Mouse (Mus musculus) spleen, adult 12 weeks (tissue): ENCODE data around the gene Pomt2.

Experiments used
- DNase-seq: peaks from one replicate; pipeline ENCODE4 v3.0.0; 2022; ENCODE audit warnings: low spot score

Gene Pomt2

DNA sequence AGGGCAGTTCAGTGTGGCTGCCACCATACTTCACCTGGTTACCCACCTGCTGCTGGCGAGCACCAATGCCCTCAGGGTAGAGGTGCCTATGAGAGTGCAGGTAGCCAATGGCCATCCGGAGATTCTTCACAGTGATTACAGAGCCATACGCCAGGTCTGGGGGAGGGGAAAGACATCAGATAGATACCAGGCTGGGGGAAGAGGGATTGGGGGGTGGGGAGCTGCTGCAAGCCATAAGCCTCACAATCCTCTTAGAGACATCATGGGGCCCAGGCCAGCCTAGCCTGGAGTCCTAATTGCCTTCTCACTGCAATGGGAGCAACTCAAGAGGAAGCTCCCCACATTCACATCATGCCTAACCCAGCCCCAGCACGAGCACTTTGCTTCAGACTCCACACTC is 20.5 kb downstream of the Pomt2 start:
- DNase-seq = no peak

DNA sequence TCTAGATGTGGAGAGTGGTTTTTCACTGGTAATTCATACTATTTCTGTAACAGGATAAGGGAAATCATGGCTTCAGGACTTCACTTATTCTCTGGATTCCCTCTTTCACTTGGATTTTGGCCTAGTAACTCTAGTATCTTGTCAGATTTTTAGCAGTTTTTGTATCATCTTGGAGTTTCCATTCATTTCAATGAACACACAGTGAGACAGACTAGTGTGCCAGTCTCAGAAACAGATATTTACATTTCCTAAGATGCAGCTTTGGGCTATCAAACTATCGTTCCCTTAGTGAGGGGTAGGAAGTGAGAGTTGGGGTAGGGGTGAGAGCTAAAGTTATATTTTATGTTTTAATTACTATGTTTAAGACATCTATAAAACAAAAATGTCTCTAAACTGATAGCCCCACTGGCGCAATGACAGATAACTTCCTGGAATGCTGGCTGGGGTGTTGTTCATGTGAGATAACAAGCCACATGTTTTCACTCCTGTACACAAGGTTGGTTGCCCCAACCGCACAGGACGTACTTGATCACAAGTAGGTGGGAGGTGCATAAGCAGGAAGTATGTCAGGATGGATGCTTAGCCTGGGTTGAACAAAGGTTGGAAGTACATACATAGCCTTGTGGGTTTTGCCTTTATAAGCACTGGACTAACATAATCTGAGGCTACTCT is 25.7 kb downstream of the Pomt2 start:
- DNase-seq = no peak

DNA sequence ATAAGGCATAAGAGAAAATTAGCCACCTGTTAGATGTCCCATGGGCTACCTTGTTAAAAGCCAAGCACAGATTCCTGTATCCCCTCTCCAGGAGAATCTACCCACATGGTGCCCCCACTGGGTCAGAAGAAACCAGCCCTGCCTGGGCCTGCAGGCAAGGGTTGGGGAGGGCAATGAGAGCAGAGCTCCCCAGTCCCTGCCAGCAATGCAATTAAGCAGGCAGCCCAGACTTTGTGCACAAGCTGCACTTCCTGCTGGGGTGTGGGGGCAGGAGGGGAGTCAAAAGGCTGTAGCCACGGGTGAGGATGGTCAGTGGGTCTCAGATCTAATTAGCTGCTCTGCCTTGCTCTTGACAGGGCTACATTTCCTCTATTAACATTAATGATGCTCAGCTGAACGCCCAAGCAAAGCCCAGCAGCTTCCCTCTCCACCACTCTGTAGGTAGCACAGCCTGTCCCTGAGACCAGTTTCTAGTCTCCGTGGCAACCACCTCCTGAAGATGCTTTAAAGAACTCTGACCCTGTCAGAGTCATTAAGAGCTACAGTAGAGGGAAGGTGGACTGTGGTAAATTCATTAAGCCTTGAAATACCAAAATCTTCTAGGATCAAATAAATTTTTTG is 40.3 kb downstream of the Pomt2 start:
- no peak for DNase-seq

DNA sequence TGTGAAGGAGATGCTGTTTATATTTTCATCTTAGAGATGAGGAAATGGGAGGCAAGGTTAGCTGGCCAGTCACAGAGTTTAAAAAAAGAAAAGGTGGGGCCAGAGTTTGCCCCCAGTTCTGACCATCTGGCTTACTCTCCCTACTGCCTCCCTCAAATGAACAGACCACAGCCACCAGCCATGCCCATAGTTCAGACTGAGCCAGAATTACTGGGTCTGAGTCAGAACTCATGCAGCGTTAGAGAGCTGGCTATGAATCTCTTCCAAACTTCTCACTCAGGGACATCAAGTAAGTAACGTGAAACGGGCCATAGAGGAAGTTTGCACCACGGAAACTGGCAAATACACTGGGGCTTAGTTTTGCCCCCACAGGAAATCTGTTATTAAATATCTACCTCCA is 43.0 kb downstream of the Pomt2 start:
- no peak for DNase-seq

DNA sequence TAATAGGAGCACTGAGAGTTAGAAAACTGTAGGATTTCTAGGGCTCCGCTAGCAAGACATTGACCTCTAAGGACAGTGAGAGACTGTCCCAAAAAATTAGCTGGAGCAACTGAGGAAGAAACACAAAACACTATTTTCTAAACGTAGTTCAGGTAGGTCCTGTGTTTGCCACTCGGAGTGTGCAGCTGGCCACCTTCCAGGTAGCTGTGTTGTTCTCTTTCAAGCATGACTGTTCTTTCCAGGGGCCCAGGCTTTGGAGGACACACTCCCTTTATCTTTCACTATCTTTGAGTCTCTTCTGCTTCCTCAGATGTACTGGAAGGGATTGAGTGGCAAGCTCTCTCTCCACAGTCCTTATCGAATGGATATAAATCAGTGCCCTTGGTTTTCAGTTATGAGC is 44.3 kb downstream of the Pomt2 start:
- no peak for DNase-seq

DNA sequence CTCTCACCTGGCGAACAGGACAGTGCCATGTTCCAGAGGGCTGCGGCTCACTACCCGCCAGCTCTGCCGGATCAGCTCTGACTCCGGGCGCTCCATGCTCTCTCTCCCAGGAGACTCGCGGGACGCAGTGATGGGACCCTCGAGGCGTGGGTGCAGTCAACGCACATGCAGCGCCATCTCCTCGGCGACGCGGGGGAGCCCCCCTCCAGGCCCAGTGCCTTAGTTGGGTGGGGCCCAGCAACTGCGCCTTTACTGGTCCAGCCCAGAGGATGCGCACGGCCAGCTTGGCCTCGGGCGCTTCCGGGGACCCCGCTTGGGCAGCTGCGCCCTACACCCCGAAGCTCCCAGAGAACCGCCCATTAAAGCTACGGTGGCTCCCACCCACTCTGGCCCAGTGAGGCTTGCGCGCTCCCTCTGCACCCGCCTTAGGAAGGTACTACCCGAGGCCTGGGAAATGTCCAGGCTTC is 45.6 kb downstream of the Pomt2 start, which contains the start of gene Ngb:
Gene Ngb, minus strand, starts transcription at position 375 of the 467 bp plus-strand sequence.
- no peak for DNase-seq

DNA sequence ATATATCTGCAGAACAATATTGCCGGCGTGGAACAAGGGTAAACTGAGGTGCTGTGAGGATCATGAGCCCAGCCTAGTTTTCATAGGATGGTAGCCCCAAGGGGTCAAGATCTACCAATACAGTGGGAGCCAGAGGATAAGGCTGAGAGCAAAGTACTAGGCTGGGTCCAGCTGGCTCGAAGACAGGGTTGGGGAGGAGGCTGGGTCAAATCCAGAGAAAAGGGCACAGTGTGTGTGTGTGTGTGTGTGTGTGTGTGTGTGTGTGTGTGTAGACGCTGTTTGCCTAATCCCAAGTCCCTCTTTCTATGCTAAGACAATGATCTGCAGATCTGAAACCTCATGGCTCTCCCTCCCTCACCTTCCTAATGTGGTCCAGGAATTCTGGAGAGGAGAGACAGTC is 47.4 kb downstream of the Pomt2 start:
- no peak for DNase-seq

DNA sequence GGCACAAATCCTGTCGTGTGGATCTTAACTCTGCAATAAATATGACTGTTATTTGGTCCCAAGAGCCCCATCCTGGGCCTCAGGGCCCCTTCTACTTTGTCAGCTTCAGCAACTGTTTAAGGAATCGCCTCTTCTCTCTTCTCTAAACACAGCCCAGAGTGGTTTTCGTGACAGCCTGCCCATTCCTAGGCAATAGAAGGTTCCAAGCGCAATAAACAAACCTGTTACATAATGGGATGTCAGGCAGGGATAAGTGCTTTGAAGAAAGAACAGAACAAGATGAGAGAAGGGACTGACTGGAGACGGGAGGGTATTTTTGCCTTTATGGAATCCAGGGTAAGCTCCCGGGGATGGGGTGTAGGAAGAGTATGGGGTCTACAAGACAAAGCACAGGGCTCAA is 54.1 kb downstream of the Pomt2 start:
- no peak for DNase-seq

DNA sequence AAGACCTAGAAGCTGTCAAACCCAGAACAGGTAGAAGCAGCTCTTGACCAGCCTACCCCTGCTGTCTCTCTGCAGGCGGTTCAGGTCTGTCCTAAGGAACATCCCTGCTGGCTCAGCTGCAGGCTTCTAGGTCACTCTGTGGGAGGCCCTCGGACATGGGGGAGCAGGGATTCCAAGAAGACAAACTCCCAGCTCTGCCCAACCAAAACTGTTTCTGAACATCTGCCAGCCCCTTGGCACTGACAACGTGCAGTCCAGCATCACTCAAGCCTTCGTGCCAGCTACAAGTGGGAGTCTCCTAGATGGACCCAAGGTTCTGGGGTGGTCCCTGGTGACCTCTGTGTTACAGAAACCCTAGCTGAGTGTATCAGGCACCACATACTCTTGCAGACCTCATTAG is 54.5 kb downstream of the Pomt2 start:
- DNase-seq = no peak

DNA sequence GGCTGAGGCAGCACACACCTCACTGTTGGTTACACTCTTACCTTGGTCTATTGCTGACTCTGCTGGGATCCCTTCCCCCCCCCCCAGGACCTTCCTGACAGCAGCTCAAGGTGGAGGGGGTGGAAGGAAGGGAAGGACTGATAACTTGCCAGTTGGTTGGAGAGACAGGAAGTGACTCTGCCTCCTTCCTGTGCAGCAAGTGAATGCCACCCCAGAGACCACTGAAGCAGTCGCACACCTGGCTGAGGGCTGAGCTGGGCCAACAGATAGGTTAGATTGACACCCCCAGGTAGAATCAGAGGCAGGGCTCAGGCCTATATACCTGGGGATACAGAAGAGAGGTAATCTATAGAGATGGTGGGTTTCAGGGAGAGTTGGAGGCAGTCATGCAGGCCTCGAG is 55.9 kb downstream of the Pomt2 start:
- no peak for DNase-seq

DNA sequence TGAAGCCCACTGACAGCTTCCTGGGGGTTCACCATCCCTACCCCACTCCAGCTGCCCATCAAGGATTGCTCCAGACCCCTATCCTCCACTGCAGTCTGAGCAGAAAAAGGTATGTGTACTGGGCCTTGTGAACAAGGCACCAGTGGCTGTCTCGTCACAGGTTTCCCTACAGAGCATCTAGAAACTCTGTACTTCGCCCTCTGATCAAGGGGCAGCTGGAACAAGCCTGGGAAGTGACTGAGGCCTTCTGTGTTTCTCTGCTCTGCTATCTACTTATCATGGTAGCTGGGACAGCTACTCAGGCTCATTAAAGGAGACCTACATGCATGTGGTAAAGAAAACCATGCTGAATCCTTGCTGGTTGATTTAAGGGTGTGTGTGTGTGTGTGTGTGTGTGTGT is 58.1 kb downstream of the Pomt2 start:
- DNase-seq = no peak

DNA sequence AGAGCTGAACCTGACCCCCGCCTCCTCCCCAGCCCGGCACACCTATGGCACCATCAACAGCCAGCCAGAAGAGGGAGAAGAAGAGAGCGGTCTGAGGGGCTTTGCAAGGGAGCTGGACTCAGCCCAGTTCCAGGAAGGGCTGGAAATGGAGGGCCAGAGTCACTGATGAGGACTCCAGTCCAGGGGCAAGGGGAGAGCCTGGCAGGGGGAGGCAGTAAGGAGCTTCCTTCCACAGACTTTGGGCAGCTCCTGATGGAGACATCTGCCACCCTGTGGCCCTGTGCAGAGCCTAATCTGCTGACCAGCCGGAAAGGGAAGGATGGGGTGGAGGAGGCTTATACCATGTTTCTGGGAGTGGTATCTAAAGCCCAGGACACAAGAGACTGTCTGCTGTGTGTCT is 58.5 kb downstream of the Pomt2 start:
- DNase-seq = no peak

DNA sequence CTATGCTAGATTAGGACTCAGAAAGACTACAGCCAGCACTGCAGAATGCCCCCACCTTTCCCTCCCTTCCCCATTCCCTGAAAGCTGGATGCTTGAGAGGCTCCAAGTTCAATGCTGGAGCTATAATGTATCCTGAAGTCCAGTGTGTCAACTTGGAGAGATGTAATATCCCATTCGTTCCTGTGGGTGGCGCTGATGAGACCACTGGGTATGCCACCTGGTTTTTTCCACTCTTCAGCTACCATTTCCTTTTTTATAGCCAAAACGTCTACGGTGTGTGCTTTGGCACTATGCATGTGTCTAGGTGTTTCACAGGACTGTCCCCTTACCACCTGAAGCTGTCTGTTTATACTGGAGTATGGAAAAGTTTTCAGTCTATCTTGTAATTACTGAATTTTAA is 59.4 kb downstream of the Pomt2 start:
- no peak for DNase-seq

DNA sequence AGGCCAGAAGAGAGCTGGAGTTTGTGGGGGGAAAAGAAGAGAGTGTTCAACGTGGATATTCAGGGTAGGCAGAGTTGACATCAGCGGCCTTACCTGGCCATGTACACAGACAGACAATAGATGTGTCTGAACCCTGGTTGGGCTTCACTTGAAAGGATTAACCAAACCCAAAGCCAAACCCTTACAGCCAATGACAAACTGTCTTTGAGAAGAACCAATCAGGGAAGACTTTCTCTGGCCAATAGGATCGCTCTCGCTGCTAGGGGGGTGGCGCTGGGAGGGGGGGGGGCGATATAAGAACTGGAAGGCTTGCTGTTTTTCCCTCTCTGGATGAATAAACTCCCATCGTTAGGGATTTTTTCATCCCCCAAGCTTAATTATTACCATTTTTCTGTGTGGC is 60.5 kb downstream of the Pomt2 start:
- no peak for DNase-seq

DNA sequence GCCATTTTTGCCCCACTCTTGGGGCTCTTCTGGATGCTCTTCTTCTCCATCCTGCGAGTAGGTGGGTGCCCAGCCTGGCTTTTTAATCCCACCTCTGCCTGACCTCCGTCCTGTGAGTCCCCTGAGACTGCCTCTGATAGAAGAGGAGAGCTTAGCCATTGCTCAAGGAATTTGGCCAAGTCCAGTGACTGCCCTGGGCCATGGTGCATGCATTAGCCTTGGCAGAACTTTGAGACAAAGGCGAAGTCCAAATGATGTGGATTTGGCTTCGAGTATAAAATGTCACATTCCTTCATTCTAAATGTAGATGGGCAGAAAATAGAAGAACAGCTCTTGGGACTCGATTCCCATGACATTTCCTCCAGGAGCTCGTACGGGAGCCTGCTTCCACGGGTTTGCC is 65.0 kb downstream of the Pomt2 start:
- DNase-seq = no peak

DNA sequence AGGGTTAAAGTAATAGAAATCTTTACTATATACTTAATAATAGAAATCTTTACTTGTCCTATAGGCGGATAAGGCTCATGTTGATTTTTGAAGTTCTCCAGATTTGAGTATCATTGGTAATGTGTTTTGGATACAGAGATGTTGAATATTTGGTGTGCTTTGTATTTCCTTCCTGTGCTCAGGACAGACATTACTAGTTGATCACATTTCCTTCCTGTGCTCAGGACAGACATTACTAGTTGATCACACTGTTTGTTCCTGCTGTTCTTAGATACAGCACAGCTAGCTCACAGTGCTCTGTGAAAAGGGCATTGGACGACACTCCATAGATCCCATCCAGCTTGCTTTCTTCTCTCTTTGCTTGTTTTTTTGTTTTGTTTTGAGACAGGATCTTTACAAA is 71.2 kb downstream of the Pomt2 start:
- no peak for DNase-seq

DNA sequence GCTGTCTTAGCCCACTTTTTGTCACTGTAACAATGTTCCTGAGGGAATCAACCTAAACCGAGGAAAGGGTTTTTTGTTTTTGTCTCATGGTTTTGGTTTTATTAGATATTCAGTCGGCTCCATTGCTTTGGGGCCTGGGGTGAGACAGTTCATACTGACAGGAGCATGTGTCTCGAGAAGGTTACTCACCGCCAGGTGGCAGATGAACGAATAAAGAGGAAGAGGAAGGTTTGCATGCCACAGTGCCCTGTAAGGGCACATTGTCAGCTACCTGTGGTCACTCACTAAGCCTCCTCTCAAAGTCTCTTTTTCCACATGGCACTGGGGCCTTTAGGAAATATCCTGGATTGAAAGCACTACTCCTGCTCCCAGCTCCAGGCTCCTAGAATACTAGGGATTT is 77.2 kb downstream of the Pomt2 start:
- no peak for DNase-seq

DNA sequence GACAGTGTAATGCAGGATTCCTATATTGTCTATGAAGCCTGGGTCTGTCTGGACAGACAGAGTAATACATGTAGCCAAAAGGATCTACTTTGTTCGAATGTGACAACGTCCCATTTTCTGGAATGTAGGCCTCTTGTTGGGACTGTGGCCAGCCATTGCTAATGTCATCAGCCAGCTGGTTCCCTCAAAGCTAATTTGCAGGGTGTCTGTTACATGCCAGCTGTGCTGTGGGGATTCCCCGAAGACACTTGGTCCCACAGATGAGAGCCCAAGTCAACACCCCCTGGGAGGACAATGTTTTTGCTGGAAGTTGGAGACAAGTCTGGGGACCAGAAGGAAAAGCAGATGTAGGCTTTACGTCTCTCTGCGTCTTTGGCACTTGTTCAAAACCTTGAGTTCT is 81.3 kb downstream of the Pomt2 start:
- DNase-seq = no peak

DNA sequence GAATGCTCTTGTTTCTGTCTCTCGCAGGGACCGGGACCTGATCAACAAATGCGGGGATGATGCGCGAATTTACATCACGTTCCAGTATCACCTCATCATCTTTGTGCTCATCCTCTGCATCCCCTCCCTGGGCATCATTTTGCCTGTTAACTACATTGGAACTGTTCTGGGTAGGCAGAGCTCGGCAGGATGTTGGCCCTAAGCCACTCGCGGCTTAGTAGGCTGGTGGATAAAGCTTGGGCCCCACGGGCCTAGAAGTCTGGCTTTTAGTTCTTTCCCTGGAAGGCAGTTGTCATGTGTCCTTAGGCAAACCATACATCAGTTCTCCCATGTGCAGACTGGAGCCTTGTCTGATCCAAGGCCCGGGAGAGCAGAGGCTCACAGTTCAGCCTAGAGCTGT is 82.3 kb downstream of the Pomt2 start:
- DNase-seq = no peak

DNA sequence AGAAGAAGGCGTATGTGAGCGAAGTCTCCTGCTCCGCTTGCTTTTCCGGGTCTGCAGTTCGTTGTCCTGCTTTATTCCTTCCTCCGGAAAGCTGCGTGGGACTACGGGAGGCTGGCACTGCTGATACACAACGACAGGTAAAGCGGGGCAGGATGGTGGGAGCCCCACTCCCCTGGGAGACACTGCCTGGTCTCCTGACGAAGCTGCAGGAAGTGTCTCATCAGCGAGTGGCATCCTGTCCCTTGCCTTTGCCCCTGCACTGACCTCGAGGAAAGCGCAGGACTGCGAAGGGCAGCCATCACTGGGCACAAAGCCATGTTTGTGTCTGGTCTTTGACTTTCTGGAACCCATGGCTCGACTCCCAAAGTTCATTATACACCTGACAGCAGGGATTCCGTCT is 90.7 kb downstream of the Pomt2 start:
- DNase-seq = no peak
